Mouse (Mus musculus) activated CD4-positive, CD25-positive, alpha-beta regulatory T cell, adult 9 weeks (primary cell): Measurements from ENCODE around the gene AC170998.1. TPM values are rescaled to one million over a fixed set of nuclear protein-coding genes. Genes with fewer than 3 reads are reported as not detected.

Source experiments
- polyA plus RNA-seq: library from polyadenylated mRNA; unstranded; fragments of 100-300 nt; shearing (Covaris generic); gene quantifications from one replicate; pipeline ENCODE4 v1.2.1, GENCODE M21; 2017

The AC170998.1 gene
- polyA plus RNA-seq = 4.1 TPM

GRCm38 (mm10) chr17:28725783-28726182, at the start of gene AC170998.1:
AC170998.1 (plus strand) TSS chr17:28726083.

GRCm38 (mm10) chr17:28689586-28690283, 36.1 kb upstream of the AC170998.1 start, which contains the start of gene Slc26a8:
Slc26a8 (minus strand) TSS chr17:28690233.

GRCm38 (mm10) chr17:28690776-28691686, 34.9 kb upstream of the AC170998.1 start, which contains the start of gene Mapk14:
Mapk14 (plus strand) TSS chr17:28691329.

GRCm38 (mm10) chr17:28769121-28769874, 43.4 kb downstream of the AC170998.1 start, which contains the start of gene Mapk13:
Mapk13 (plus strand) TSS chr17:28769297.

Other genes with a start within 250 kb of the AC170998.1 start
- gene Fkbp5, start 208.6 kb upstream of the AC170998.1 start, polyA plus RNA-seq = 7.4 TPM
- gene Armc12, start 195.3 kb upstream of the AC170998.1 start, polyA plus RNA-seq = not detected
- gene Clpsl2, start 176.7 kb upstream of the AC170998.1 start, polyA plus RNA-seq = not detected
- gene Clps, start 165.3 kb upstream of the AC170998.1 start, polyA plus RNA-seq = not detected
- gene Lhfpl5, start 150.4 kb upstream of the AC170998.1 start, polyA plus RNA-seq = 0.83 TPM
- 216 TPM for gene Srpk1, start 103.4 kb upstream of the AC170998.1 start, polyA plus RNA-seq
- not detected for gene Slc26a8, start 35.9 kb upstream of the AC170998.1 start, polyA plus RNA-seq
- gene Mapk14, start 34.8 kb upstream of the AC170998.1 start, polyA plus RNA-seq = 13.6 TPM
- gene Mapk13, start 43.2 kb downstream of the AC170998.1 start, polyA plus RNA-seq = not detected
- 2.5 TPM for gene Brpf3, start 75.0 kb downstream of the AC170998.1 start, polyA plus RNA-seq
- gene Pnpla1, start 132.3 kb downstream of the AC170998.1 start, polyA plus RNA-seq = not detected
- gene 4930539E08Rik, start 189.2 kb downstream of the AC170998.1 start, polyA plus RNA-seq = 3.1 TPM
- gene Pxt1, start 217.8 kb downstream of the AC170998.1 start, polyA plus RNA-seq = not detected
- 92.2 TPM for gene Kctd20, start 225.9 kb downstream of the AC170998.1 start, polyA plus RNA-seq